Mouse (Mus musculus) heart, embryonic 16.5 days (tissue): Measurements from ENCODE around the gene Bhlhe40. TPM values are rescaled to one million over a fixed set of nuclear protein-coding genes. Genes with fewer than 3 reads are reported as not detected.

Experiments used
- ATAC-seq: fragments of 200-750 bp; cut with Nextera tagmentation; replicated peaks from 2 replicates; pipeline ENCODE4 v1.8.0; 2017; ENCODE audit warnings: moderate number of reproducible peaks; ENCODE audit not compliant: insufficient read depth, low FRiP score; ENCODE audit errors: extremely low read depth
- H3K27ac ChIP-seq: fragments of 300-500 bp; sonication (generic); 2 replicates; pipeline ENCODE4 v1.5.1; 2014; ENCODE audit warnings: mild to moderate bottlenecking, low read length, control low read depth, moderate library complexity
- H3K27me3 ChIP-seq: fragments of 300-500 bp; sonication (generic); 2 replicates; pipeline ENCODE4 v1.6.1; 2014; ENCODE audit warnings: low read length, mixed read lengths; ENCODE audit not compliant: control insufficient read depth, insufficient read depth
- H3K36me3 ChIP-seq: fragments of 300-500 bp; sonication (generic); 2 replicates; pipeline ENCODE4 v1.6.1; 2014; ENCODE audit not compliant: control insufficient read depth, insufficient read depth
- H3K4me1 ChIP-seq: fragments of 300-500 bp; sonication (generic); 2 replicates; pipeline ENCODE4 v1.6.1; 2014; ENCODE audit warnings: low read length, mixed read lengths; ENCODE audit not compliant: control insufficient read depth, insufficient read depth
- H3K4me2 ChIP-seq: fragments of 300-500 bp; sonication (generic); 2 replicates; pipeline ENCODE4 v1.6.1; 2014; ENCODE audit warnings: low read depth, mild to moderate bottlenecking, control low read depth, low read length
- H3K4me3 ChIP-seq: fragments of 300-500 bp; sonication (generic); 2 replicates; pipeline ENCODE4 v1.5.1; 2014; ENCODE audit warnings: mild to moderate bottlenecking, control low read depth, low read length
- H3K9ac ChIP-seq: fragments of 300-500 bp; sonication (generic); 2 replicates; pipeline ENCODE4 v1.6.1; 2014; ENCODE audit warnings: low read length, control low read depth
- H3K9me3 ChIP-seq: fragments of 300-500 bp; sonication (generic); replicated peaks from 2 replicates; pipeline ENCODE4 v1.6.1; 2016; ENCODE audit warnings: low read length; ENCODE audit not compliant: control insufficient read depth
- WGBS: fragments of 180-500 bp; shearing (Covaris S2); extraction: QIAGEN DNeasy Blood & Tissue Kit; methylation state at CpG from one replicate; pipeline ENCODE4 v1.1.7; 2014; 5-methylcytosine and 5-hydroxymethylcytosine counted together
- polyA plus RNA-seq: library from polyadenylated mRNA; unstranded; fragments of >200 nt; fragmentation: Nextera tagmentation; extraction: Ambion mirVana; gene quantifications from 2 replicates; pipeline ENCODE4 v1.2.1, GENCODE M21; 2015

The Bhlhe40 gene
- polyA plus RNA-seq, 1 experiment from 2014 or later: 28.5 TPM

DNA sequence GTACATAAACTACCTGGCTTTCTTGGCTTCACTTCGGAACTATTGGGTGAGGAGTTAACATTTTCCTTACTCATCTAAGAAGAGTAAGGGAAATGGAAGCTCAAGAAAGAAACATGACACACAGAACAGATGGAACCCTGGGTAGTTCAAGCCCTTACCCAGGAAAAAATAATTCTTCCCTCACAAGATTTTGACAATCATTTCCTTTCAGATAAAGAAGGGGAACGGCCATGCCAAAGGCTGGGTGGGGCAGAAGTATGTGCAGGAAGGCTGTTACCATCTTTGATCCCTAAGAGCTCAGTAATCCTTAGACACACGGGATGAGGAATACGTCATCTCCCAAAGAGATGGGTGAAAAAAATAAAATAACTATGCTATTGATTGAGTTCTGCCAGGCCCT is 20.7 kb downstream of the Bhlhe40 start:
- H3K4me3 ChIP-seq: no peak overlapping the region
- no peaks in the 10 kb centered on the region for H3K27me3 ChIP-seq
- 78% methylated on average over 4 of the region's 4 CpGs for WGBS
- no peak for ATAC-seq
- no peak overlapping the region for H3K9ac ChIP-seq
- no peak overlapping the region for H3K4me2 ChIP-seq
- no peaks in the 10 kb centered on the region for H3K9me3 ChIP-seq
- H3K36me3 ChIP-seq: no peaks in the 10 kb centered on the region
- no peak overlapping the region for H3K27ac ChIP-seq
- no peaks in the 10 kb centered on the region for H3K4me1 ChIP-seq

DNA sequence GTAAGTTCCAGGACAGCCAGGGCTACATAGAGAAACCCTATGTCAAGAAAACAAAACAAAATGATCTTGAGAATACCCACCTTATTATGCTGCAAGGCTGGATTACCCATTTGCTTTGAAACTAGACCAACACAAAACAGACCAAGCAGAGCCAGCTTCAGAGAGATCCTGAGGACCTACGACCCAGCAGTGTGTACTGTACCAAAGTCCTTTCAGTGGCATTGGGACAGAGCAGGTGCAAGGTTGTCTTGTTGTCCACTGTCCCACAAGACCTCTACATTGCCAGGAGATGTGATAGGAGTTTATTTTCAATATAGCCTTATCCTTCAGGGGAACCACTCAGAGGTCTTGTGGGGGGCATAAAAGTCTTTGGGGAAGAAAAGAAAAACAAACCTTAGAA is 22.7 kb downstream of the Bhlhe40 start:
- ATAC-seq: no peak
- no peak overlapping the region for H3K4me2 ChIP-seq
- H3K4me1 ChIP-seq: no peaks in the 10 kb centered on the region
- H3K9me3 ChIP-seq: no peaks in the 10 kb centered on the region
- H3K36me3 ChIP-seq: no peaks in the 10 kb centered on the region
- WGBS: 73% methylated on average over 1 of the region's 1 CpGs
- H3K4me3 ChIP-seq: no peak overlapping the region
- no peak overlapping the region for H3K9ac ChIP-seq
- no peaks in the 10 kb centered on the region for H3K27me3 ChIP-seq
- H3K27ac ChIP-seq: no peak overlapping the region

DNA sequence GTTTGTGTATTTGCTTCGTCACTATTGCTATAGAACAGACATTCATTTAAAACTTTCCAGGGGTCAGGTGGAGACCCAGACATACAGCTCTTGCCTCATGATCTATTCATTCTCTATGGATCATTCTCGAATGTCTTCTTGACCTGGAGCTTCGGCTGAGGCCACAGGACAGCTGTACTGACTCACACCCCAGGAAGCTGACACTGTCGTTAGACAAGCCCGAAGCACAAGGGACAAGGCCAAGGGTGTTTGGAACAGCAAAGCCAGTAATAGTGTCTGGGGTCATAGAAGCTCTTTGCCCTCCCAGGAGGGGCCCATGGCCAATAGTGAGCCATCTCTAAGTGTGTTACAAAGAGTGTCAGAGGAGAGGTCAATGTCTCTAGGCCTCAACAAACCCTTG is 24.0 kb downstream of the Bhlhe40 start:
- Histone ChIP-seq H3K4me3 (no peak overlapping the region), H3K27me3 (no peaks in the 10 kb centered on the region), H3K4me1 (no peaks in the 10 kb centered on the region), H3K4me2 (no peak overlapping the region), H3K27ac (no peak overlapping the region), H3K9ac (no peak overlapping the region), H3K36me3 (no peaks in the 10 kb centered on the region), H3K9me3 (no peaks in the 10 kb centered on the region)
- no peak for ATAC-seq
- WGBS: 65% methylated on average over 5 of the region's 5 CpGs

DNA sequence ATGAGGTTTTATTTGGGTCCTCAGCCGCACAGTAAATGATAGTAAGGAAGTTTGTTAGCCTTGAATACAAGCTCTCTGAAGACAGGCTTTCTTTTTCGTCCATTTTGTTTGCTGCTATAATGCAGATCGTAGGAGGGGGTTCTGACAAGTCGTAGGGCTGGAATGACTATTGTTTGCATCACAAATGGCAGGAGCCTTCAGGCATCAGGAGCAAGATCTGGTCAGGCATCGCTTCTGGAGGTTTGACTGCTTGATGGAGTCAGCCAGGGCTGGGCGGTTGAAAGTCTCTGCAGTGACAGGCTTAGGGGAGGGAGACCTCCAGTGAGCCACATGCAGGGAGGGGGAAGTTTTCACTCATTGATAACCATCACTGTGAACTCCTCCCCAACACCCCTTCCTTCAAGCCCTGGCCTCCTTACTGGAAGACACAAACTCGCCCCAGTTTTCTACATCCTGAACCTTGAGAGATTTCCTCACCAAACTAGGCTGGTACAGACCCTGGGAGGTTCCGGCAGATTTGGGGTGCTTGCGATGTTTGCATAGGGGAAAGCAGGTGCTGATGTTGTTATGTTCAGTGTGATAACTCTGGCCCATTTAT is 25.4 kb downstream of the Bhlhe40 start:
- ATAC-seq: no peak
- H3K4me1 ChIP-seq: no peaks in the 10 kb centered on the region
- WGBS: 75% methylated on average over 9 of the region's 9 CpGs
- no peaks in the 10 kb centered on the region for H3K27me3 ChIP-seq
- no peak overlapping the region for H3K4me3 ChIP-seq
- no peaks in the 10 kb centered on the region for H3K9me3 ChIP-seq
- no peaks in the 10 kb centered on the region for H3K36me3 ChIP-seq
- no peak overlapping the region for H3K4me2 ChIP-seq
- H3K9ac ChIP-seq: no peak overlapping the region
- no peak overlapping the region for H3K27ac ChIP-seq

DNA sequence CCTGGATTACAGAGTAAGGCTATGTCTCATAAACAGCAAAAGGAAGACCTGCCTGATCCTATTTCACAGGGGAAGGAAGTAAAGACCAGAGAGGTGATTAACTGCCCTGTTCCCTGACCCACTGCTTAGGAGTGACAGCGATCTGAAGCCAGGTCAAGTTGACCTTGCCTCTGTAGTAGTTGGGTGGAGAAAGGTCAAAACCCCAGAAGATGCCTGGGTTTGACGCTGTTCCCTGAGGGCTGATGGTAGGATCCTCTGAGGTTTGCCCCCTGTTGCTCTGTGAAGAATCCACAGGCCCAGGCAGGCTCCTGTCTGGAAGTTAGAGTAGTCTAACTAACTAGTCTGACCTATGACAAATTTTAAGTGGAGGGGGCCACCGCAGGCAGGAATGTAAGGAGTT is 26.5 kb downstream of the Bhlhe40 start:
- Histone ChIP-seq H3K4me2 (no peak overlapping the region), H3K9ac (no peak overlapping the region), H3K36me3 (no peaks in the 10 kb centered on the region), H3K9me3 (no peaks in the 10 kb centered on the region), H3K27me3 (no peaks in the 10 kb centered on the region), H3K27ac (no peak overlapping the region), H3K4me3 (no peak overlapping the region), H3K4me1 (no peaks in the 10 kb centered on the region)
- no peak for ATAC-seq
- 79% methylated on average over 3 of the region's 3 CpGs for WGBS

DNA sequence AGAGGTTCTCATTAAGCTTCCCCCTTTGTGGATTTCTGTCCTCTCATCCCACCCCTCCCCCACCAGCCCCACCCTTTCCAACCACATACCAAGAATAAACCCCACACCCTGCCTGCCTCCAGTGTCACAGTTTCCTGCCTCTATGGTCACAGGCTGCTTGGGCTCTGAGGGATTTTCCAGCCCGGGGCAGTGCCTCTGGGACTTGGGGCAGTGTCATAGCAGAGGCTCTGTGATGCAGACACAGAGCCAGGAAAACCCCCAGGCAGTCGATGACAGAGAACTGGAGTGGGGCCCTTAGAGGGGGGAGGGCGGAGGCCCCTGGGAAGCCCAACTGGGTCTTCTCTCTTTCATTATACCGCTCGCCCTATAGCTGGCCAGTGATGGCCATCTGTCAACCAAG is 27.9 kb downstream of the Bhlhe40 start:
- Histone ChIP-seq H3K4me1 (no peaks in the 10 kb centered on the region), H3K4me2 (no peak overlapping the region), H3K27me3 (no peaks in the 10 kb centered on the region), H3K36me3 (no peaks in the 10 kb centered on the region), H3K4me3 (no peak overlapping the region), H3K9ac (no peak overlapping the region), H3K9me3 (no peaks in the 10 kb centered on the region), H3K27ac (no peak overlapping the region)
- WGBS: 53% methylated on average over 5 of the region's 5 CpGs
- 0 out of 2 replicates have a peak, but pooled peaks have one; percentile 23 for ATAC-seq

DNA sequence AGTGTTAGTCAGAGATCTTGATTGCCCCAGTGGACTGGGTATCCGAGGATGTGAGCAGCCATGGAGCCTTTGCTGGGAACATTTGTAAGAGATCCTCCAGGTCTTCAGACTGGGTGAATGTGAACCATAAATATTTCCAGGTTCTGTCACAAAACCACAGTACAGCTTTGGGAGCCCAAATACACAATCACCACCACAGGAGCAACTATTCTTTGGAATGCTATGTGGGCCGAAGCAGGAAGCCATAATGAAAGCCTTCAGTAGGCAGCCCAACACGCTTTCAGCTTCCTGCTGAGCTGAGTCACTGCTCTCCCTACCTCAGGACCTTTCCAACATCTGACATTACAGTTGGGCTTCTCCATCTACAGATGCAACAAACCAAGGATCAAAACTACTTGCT is 32.6 kb downstream of the Bhlhe40 start:
- no peak overlapping the region for H3K4me3 ChIP-seq
- 62% methylated on average over 3 of the region's 3 CpGs for WGBS
- ATAC-seq: no peak

DNA sequence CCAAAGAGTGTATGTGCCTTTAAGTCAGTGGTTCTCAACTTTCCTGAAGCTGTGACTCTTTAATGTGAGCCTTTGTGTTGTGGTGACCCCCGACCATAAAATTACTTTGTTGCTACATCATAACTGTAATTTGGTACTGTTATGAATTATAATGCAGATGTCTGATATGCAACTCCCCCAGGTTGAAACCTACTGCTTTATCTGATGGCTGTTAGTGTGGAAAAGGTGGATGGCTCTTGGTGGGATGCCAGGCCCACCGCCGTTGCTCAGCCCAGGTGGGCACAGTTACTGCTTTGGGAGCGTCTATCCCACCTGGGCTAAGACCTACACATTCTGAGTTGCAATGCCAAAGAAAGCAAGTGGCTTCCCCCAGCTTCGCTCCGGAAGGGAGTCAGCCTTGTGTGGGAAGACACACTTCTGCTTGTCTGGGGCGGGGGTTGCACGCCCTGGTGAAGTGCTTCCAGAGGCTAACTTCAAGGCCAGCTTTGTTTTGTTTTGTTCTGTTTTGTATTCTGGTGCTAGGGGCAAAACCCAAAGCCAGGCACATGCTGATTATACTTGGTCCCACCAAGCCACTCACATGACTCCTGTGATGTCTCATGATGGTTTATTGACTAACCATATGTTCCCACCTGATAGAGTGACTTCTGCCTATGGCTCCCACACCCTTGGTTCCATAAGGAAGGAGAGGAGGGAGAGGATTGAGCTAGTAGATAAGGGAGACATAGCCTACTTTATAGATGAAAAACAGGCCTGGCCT is 34.7 kb downstream of the Bhlhe40 start:
- H3K4me3 ChIP-seq: no peak overlapping the region
- 72% methylated on average over 8 of the region's 8 CpGs for WGBS
- no peaks in the 10 kb centered on the region for H3K4me1 ChIP-seq
- H3K36me3 ChIP-seq: no peaks in the 10 kb centered on the region
- H3K9ac ChIP-seq: no peak overlapping the region
- H3K27ac ChIP-seq: no peak overlapping the region
- H3K9me3 ChIP-seq: no peaks in the 10 kb centered on the region
- H3K4me2 ChIP-seq: no peak overlapping the region
- ATAC-seq: no peak
- no peaks in the 10 kb centered on the region for H3K27me3 ChIP-seq

More for the DNA sequence above, 32.6 kb downstream of the Bhlhe40 start:
- no peak overlapping the region for H3K4me2 ChIP-seq
- H3K9me3 ChIP-seq: no peaks in the 10 kb centered on the region
- H3K36me3 ChIP-seq: no peaks in the 10 kb centered on the region
- no peak overlapping the region for H3K27ac ChIP-seq
- H3K27me3 ChIP-seq: no peaks in the 10 kb centered on the region
- H3K9ac ChIP-seq: no peak overlapping the region
- no peaks in the 10 kb centered on the region for H3K4me1 ChIP-seq
